Mouse (Mus musculus): ENCODE data around the gene Aox3. TPM values are rescaled to one million over a fixed set of nuclear protein-coding genes. Genes with fewer than 3 reads are reported as not detected.

Aox3 gene
- total RNA-seq, 1 experiment: 1.8 TPM

- TF ChIP-seq CHD2 (IDR thresholded peaks at IDR 0.05; ENCODE audit: low read depth, low read length): no peak
- TF ChIP-seq ZNF384 (IDR thresholded peaks at IDR 0.05; ENCODE audit: low read depth, low read length): no peak
- TF ChIP-seq ZC3H11A (IDR thresholded peaks at IDR 0.05; ENCODE audit: borderline replicate concordance, low read depth, low read length): no peak
- TF ChIP-seq HCFC1 (IDR thresholded peaks at IDR 0.05; ENCODE audit: borderline replicate concordance, insufficient read depth, low read length): no peak
- TF ChIP-seq MAFK (IDR thresholded peaks at IDR 0.05; ENCODE audit: insufficient read depth, low read depth, low read length): no peak
- in situ Hi-C loops (cut with MboI; ENCODE audit: low sequenced_read_pairs in 2 of 2, unreplicated experiment in 2 of 2): no loop called here
- Histone ChIP-seq H3K27ac (ENCODE audit: insufficient read depth, low read depth, low read length, poor library complexity, severe bottlenecking) (no peak overlapping the region), H3K9ac (ENCODE audit: insufficient read depth, low read depth, low read length, poor library complexity, severe bottlenecking) (no peak overlapping the region), H3K4me3 (ENCODE audit: insufficient read depth in 1 of 2, low read depth in 1 of 2, low read length in 2 of 2, poor library complexity in 1 of 2, severe bottlenecking in 1 of 2) (no peak overlapping the region), H3K4me1 (ENCODE audit: control insufficient read depth in 2 of 2, insufficient read depth in 2 of 2, low read length in 2 of 2, poor library complexity in 1 of 2) (no peaks in the 10 kb centered on the region), H3K9me3 (ENCODE audit: control insufficient read depth, insufficient read depth, low read depth, low read length) (no peaks in the 10 kb centered on the region), H3K36me3 (ENCODE audit: control insufficient read depth, insufficient read depth, low read length, poor library complexity, severe bottlenecking) (no peaks in the 10 kb centered on the region)
- DNase-seq (ENCODE audit: low read depth, low spot score): no peak
These were observed 1.9 kb downstream of the Aox3 start for GRCm38 (mm10) chr1:58114666-58115375.

- in situ Hi-C loops (cut with MboI; ENCODE audit: low sequenced_read_pairs in 2 of 2, unreplicated experiment in 2 of 2): no loop called here
- H3K4me3 ChIP-seq (ENCODE audit: insufficient read depth in 1 of 2, low read depth in 1 of 2, low read length in 2 of 2, poor library complexity in 1 of 2, severe bottlenecking in 1 of 2): no peak overlapping the region
- no peak for TF ChIP-seq ZNF384 (IDR thresholded peaks at IDR 0.05; ENCODE audit: low read depth, low read length)
- no peak for TF ChIP-seq ZC3H11A (IDR thresholded peaks at IDR 0.05; ENCODE audit: borderline replicate concordance, low read depth, low read length)
- no peak for TF ChIP-seq MAFK (IDR thresholded peaks at IDR 0.05; ENCODE audit: insufficient read depth, low read depth, low read length)
- TF ChIP-seq HCFC1 (IDR thresholded peaks at IDR 0.05; ENCODE audit: borderline replicate concordance, insufficient read depth, low read length): no peak
- no peak for TF ChIP-seq CHD2 (IDR thresholded peaks at IDR 0.05; ENCODE audit: low read depth, low read length)
- H3K36me3 ChIP-seq (ENCODE audit: control insufficient read depth, insufficient read depth, low read length, poor library complexity, severe bottlenecking): no peaks in the 10 kb centered on the region
- H3K27ac ChIP-seq (ENCODE audit: insufficient read depth, low read depth, low read length, poor library complexity, severe bottlenecking): no peak overlapping the region
- H3K9me3 ChIP-seq (ENCODE audit: control insufficient read depth, insufficient read depth, low read depth, low read length): no peaks in the 10 kb centered on the region
- no peak for DNase-seq (ENCODE audit: low read depth, low spot score)
- H3K4me1 ChIP-seq (ENCODE audit: control insufficient read depth in 2 of 2, insufficient read depth in 2 of 2, low read length in 2 of 2, poor library complexity in 1 of 2): no peaks in the 10 kb centered on the region; a peak in 2 of 4 replicates
- H3K9ac ChIP-seq (ENCODE audit: insufficient read depth, low read depth, low read length, poor library complexity, severe bottlenecking): no peak overlapping the region
These were observed 5.3 kb downstream of the Aox3 start for GRCm38 (mm10) chr1:58118231-58118630.

GRCm38 (mm10) chr1:58124901-58125300 is 12.0 kb downstream of the Aox3 start:
- in situ Hi-C loops (cut with MboI; ENCODE audit: low sequenced_read_pairs in 2 of 2, unreplicated experiment in 2 of 2): no loop called here
- TF ChIP-seq HCFC1 (IDR thresholded peaks at IDR 0.05; ENCODE audit: borderline replicate concordance, insufficient read depth, low read length): no peak
- no peak for TF ChIP-seq MAFK (IDR thresholded peaks at IDR 0.05; ENCODE audit: insufficient read depth, low read depth, low read length)
- no peak for TF ChIP-seq ZC3H11A (IDR thresholded peaks at IDR 0.05; ENCODE audit: borderline replicate concordance, low read depth, low read length)
- TF ChIP-seq CHD2 (IDR thresholded peaks at IDR 0.05; ENCODE audit: low read depth, low read length): no peak
- no peak for TF ChIP-seq ZNF384 (IDR thresholded peaks at IDR 0.05; ENCODE audit: low read depth, low read length)
- Histone ChIP-seq H3K9me3 (ENCODE audit: control insufficient read depth, insufficient read depth, low read depth, low read length) (no peaks in the 10 kb centered on the region), H3K4me1 (ENCODE audit: control insufficient read depth in 2 of 2, insufficient read depth in 2 of 2, low read length in 2 of 2, poor library complexity in 1 of 2) (no peaks in the 10 kb centered on the region; a peak in 2 of 4 replicates), H3K9ac (ENCODE audit: insufficient read depth, low read depth, low read length, poor library complexity, severe bottlenecking) (no peak overlapping the region), H3K4me3 (ENCODE audit: insufficient read depth in 1 of 2, low read depth in 1 of 2, low read length in 2 of 2, poor library complexity in 1 of 2, severe bottlenecking in 1 of 2) (no peak overlapping the region), H3K36me3 (ENCODE audit: control insufficient read depth, insufficient read depth, low read length, poor library complexity, severe bottlenecking) (no peaks in the 10 kb centered on the region), H3K27ac (ENCODE audit: insufficient read depth, low read depth, low read length, poor library complexity, severe bottlenecking) (no peak overlapping the region)
- DNase-seq (ENCODE audit: low read depth, low spot score): no peak

- H3K27ac ChIP-seq (ENCODE audit: insufficient read depth, low read depth, low read length, poor library complexity, severe bottlenecking): no peak overlapping the region
- no peak overlapping the region for H3K4me3 ChIP-seq (ENCODE audit: insufficient read depth in 1 of 2, low read depth in 1 of 2, low read length in 2 of 2, poor library complexity in 1 of 2, severe bottlenecking in 1 of 2)
- no peak for TF ChIP-seq HCFC1 (IDR thresholded peaks at IDR 0.05; ENCODE audit: borderline replicate concordance, insufficient read depth, low read length)
- no peak for TF ChIP-seq CHD2 (IDR thresholded peaks at IDR 0.05; ENCODE audit: low read depth, low read length)
- TF ChIP-seq ZC3H11A (IDR thresholded peaks at IDR 0.05; ENCODE audit: borderline replicate concordance, low read depth, low read length): no peak
- TF ChIP-seq MAFK (IDR thresholded peaks at IDR 0.05; ENCODE audit: insufficient read depth, low read depth, low read length): no peak
- TF ChIP-seq ZNF384 (IDR thresholded peaks at IDR 0.05; ENCODE audit: low read depth, low read length): no peak
- H3K9ac ChIP-seq (ENCODE audit: insufficient read depth, low read depth, low read length, poor library complexity, severe bottlenecking): no peak overlapping the region
- DNase-seq (ENCODE audit: low read depth, low spot score): no peak
- H3K9me3 ChIP-seq (ENCODE audit: control insufficient read depth, insufficient read depth, low read depth, low read length): no peaks in the 10 kb centered on the region
- no peaks in the 10 kb centered on the region for H3K4me1 ChIP-seq (ENCODE audit: control insufficient read depth in 2 of 2, insufficient read depth in 2 of 2, low read length in 2 of 2, poor library complexity in 1 of 2)
- in situ Hi-C loops (cut with MboI; ENCODE audit: low sequenced_read_pairs in 2 of 2, unreplicated experiment in 2 of 2): no loop called here
- no peaks in the 10 kb centered on the region for H3K36me3 ChIP-seq (ENCODE audit: control insufficient read depth, insufficient read depth, low read length, poor library complexity, severe bottlenecking)
These were observed 25.0 kb downstream of the Aox3 start for GRCm38 (mm10) chr1:58137891-58138290.

Measured in ES-E14 (cell line).